Mouse (Mus musculus) heart, embryonic 10.5 days (tissue): ENCODE measurements around the gene Tceal5. TPM values are rescaled to one million over a fixed set of nuclear protein-coding genes. Genes with fewer than 3 reads are reported as not detected.

Experiments
- DNase-seq: peaks from one replicate; pipeline ENCODE4 v3.0.0-alpha.2; 2017; ENCODE audit warnings: low spot score
- H3K27ac ChIP-seq: fragments of 300-500 bp; sonication (generic); 2 replicates; pipeline ENCODE4 v1.5.1; 2016; ENCODE audit warnings: mild to moderate bottlenecking
- H3K27me3 ChIP-seq: fragments of 300-500 bp; sonication (generic); 2 replicates; pipeline ENCODE4 v1.6.1; 2016; ENCODE audit warnings: mild to moderate bottlenecking; ENCODE audit not compliant: poor library complexity, insufficient read depth, severe bottlenecking
- H3K36me3 ChIP-seq: fragments of 300-500 bp; sonication (generic); 2 replicates; pipeline ENCODE4 v1.6.1; 2016; ENCODE audit warnings: mild to moderate bottlenecking, moderate library complexity
- H3K4me1 ChIP-seq: fragments of 300-500 bp; sonication (generic); 2 replicates; pipeline ENCODE4 v1.6.1; 2016; ENCODE audit warnings: mild to moderate bottlenecking
- H3K4me3 ChIP-seq: fragments of 300-500 bp; sonication (generic); 2 replicates; pipeline ENCODE4 v1.5.1; 2016; ENCODE audit warnings: mild to moderate bottlenecking, moderate library complexity
- H3K9me3 ChIP-seq: fragments of 300-500 bp; sonication (generic); 2 replicates; pipeline ENCODE4 v1.6.1; 2016; ENCODE audit warnings: mild to moderate bottlenecking, moderate library complexity
- WGBS: fragments of 180-500 bp; shearing (Covaris S2); methylation state at CpG from one replicate; pipeline ENCODE4 v1.1.7; 2016; 5-methylcytosine and 5-hydroxymethylcytosine counted together
- polyA plus RNA-seq: library from polyadenylated mRNA; unstranded; fragments of >200 nt; fragmentation: Nextera tagmentation; extraction: Ambion mirVana; gene quantifications from 2 replicates; pipeline ENCODE4 v1.2.1, GENCODE M21; 2016

The Tceal5 gene
- polyA plus RNA-seq, 1 experiment from 2014 or later = 11.1 TPM

GRCm38 (mm10) chrX:136213396-136213795 lies 9.7 kb upstream of the Tceal5 start:
- no peaks in the 10 kb centered on the region for H3K27me3 ChIP-seq
- H3K27ac ChIP-seq = no peak overlapping the region
- no peak overlapping the region for H3K4me3 ChIP-seq
- H3K36me3 ChIP-seq = no peaks in the 10 kb centered on the region
- DNase-seq = no peak
- WGBS = 46% methylated on average over 2 of the region's 2 CpGs
- no peaks in the 10 kb centered on the region for H3K9me3 ChIP-seq
- H3K4me1 ChIP-seq = no peaks in the 10 kb centered on the region

- H3K27ac ChIP-seq = no peak overlapping the region
- no peaks in the 10 kb centered on the region for H3K27me3 ChIP-seq
- 70% methylated on average over 6 of the region's 6 CpGs for WGBS
- H3K4me3 ChIP-seq = no peak overlapping the region
- no peaks in the 10 kb centered on the region for H3K36me3 ChIP-seq
- no peak for DNase-seq
- H3K4me1 ChIP-seq = no peaks in the 10 kb centered on the region
- H3K9me3 ChIP-seq = no peaks in the 10 kb centered on the region
Observed at GRCm38 (mm10) chrX:136204406-136204805, 730 bp upstream of the Tceal5 start.

GRCm38 (mm10) chrX:136203257-136203656 lies 419 bp downstream of the Tceal5 start:
- Histone ChIP-seq H3K9me3 (no peaks in the 10 kb centered on the region), H3K4me1 (no peaks in the 10 kb centered on the region), H3K27me3 (no peaks in the 10 kb centered on the region), H3K36me3 (no peaks in the 10 kb centered on the region), H3K4me3 (peak overlapping the region; percentile 57), H3K27ac (peak overlapping the region; percentile 73)
- peak; percentile 74 for DNase-seq
- WGBS = 24% methylated on average over 7 of the region's 7 CpGs

- no peak for DNase-seq
- WGBS = 63% methylated on average over 1 of the region's 1 CpGs
Observed at GRCm38 (mm10) chrX:136196873-136197272, 6.8 kb downstream of the Tceal5 start.

DNA sequence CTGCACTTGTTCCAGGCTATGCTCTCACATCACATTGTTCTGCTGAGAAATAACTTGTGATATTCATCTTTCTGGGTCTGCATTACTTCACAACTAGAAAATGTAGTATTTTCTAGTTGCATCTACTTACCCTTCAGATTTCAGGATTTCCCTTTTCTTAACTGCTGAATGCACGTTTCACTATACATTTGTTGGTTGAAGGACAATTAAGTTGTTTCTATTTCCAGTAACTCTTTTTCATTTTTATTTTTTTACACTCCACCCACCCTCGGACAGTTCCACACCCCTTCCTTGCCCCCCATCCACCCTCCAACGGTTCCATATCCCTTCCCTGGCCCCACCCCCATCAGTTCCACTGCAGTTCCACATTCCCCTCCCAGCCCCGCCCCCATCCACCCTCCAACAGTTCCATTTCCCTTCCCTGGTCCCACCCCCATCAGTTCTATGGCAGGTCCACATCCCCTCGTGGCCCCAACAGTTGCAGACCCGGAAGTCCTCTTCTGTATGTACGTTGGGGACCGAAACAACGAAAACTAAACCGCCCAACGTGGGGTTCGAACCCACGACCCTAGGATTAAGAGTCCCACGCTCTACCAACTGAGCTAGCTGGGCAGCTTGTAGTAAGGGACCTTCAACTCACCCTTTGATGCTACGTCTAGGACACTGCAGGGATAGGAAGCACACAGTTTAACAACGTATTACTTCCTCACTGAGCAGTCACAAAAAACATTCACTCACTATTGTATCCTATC lies 8.3 kb downstream of the Tceal5 start:
- Histone ChIP-seq H3K27me3 (no peaks in the 10 kb centered on the region), H3K27ac (no peak overlapping the region), H3K9me3 (no peaks in the 10 kb centered on the region), H3K4me1 (no peaks in the 10 kb centered on the region), H3K4me3 (no peak overlapping the region), H3K36me3 (no peaks in the 10 kb centered on the region)
- WGBS = 81% methylated on average over 16 of the region's 16 CpGs
- no peak for DNase-seq

More at GRCm38 (mm10) chrX:136196873-136197272, 6.8 kb downstream of the Tceal5 start:
- Histone ChIP-seq H3K36me3 (no peaks in the 10 kb centered on the region), H3K9me3 (no peaks in the 10 kb centered on the region), H3K27me3 (no peaks in the 10 kb centered on the region), H3K4me1 (no peaks in the 10 kb centered on the region), H3K4me3 (no peak overlapping the region), H3K27ac (no peak overlapping the region)

GRCm38 (mm10) chrX:136183107-136183506 lies 20.6 kb downstream of the Tceal5 start:
- no peak overlapping the region for H3K4me3 ChIP-seq
- H3K27me3 ChIP-seq = no peaks in the 10 kb centered on the region
- no peak for DNase-seq
- 75% methylated on average over 1 of the region's 1 CpGs for WGBS
- H3K9me3 ChIP-seq = no peaks in the 10 kb centered on the region
- no peaks in the 10 kb centered on the region for H3K4me1 ChIP-seq
- H3K27ac ChIP-seq = no peak overlapping the region
- H3K36me3 ChIP-seq = no peaks in the 10 kb centered on the region

DNA sequence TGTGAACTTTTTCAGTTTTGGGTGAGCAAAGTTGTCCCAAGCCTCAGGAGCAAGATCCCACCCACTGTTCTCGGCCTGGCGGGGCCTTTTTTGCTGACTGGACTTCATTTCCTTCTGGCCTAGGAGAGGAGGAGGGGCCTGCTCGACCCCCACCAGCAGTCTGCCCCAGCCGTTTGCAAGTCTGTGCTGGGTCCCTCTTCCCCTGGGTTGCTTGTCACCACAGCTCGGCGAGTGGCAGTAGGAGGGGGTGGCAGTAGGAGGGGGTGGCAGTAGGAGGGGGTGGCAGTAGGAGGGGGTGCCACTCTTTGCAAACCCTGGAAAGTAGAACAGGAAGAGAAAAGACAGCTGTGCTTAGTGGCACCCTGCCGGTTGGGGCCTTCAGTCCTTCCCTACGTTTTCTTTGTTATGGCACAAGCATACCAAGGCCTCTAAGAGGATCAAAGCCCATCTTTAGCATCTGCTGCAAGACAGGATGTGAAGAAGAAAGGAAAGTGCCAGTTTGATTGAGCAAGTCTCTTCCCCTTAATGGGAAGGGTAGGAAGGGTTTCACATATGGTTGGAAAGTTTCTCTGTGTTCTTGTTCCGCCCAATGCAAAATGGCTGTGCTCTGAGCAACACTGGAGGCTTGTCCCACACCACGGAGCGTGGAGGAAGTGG lies 22.7 kb downstream of the Tceal5 start:
- Histone ChIP-seq H3K27me3 (0 out of 2 replicates have a peak, but pooled peaks cover 2% of the 10 kb centered on the region), H3K27ac (peak overlapping the region; percentile 47), H3K9me3 (no peaks in the 10 kb centered on the region)

DNA sequence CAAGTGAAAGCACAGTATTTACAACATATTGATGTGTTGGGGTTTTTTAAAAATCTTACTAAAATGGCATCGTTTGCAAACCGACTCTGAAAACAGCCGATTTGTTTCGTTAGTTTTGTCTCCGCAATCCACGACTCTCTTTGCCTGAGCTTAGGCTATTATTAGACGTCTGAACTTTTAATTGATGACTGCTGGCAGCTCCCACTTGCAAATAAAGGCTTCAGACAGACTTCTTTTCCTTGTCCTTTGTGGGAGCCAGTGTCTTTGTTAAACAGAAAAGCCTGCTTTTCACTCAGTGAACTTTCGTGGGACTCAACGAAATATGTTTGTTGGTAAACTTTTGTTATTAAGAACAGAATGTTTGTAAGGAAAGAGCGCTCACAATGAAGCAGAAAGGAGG lies 30.9 kb downstream of the Tceal5 start:
- 0 out of 2 replicates have a peak, but pooled peaks cover 3% of the 10 kb centered on the region for H3K27me3 ChIP-seq
- 27% methylated on average over 10 of the region's 10 CpGs for WGBS
- no peaks in the 10 kb centered on the region for H3K4me1 ChIP-seq
- peak overlapping the region; percentile 65 for H3K4me3 ChIP-seq
- no peaks in the 10 kb centered on the region for H3K9me3 ChIP-seq
- no peaks in the 10 kb centered on the region for H3K36me3 ChIP-seq
- no peak for DNase-seq
- H3K27ac ChIP-seq = peak overlapping the region; percentile 90

More for the DNA sequence above, 22.7 kb downstream of the Tceal5 start:
- WGBS = 20% methylated on average over 11 of the region's 11 CpGs
- no peaks in the 10 kb centered on the region for H3K36me3 ChIP-seq
- H3K4me3 ChIP-seq = no peak overlapping the region
- H3K4me1 ChIP-seq = no peaks in the 10 kb centered on the region
- DNase-seq = no peak

DNA sequence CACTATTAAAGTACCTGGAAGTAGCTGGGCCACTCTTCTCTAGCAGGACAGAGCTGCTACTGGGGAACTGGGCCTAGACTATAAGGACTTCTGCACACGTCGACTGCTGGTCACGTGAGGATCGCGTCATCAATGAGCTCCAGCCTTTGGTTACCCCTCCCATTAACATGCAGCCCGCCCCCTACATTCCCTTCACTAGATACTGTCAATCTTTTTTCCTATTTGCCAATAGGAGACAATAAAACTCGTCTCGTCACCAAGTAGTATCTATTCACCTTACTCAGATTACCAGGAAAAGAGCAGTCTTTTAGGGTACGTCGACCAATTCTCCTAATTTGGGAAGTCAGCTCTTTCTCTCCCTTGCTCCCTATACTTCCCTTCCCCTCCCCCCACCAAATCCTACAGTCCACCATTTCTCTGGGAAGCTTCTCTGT lies 31.5 kb downstream of the Tceal5 start, which contains the start of gene Tceal8:
Tceal8 (minus strand) TSS at position 225 of the 434 bp plus-strand sequence.
- 0 out of 2 replicates have a peak, but pooled peaks cover 3% of the 10 kb centered on the region for H3K27me3 ChIP-seq

DNA sequence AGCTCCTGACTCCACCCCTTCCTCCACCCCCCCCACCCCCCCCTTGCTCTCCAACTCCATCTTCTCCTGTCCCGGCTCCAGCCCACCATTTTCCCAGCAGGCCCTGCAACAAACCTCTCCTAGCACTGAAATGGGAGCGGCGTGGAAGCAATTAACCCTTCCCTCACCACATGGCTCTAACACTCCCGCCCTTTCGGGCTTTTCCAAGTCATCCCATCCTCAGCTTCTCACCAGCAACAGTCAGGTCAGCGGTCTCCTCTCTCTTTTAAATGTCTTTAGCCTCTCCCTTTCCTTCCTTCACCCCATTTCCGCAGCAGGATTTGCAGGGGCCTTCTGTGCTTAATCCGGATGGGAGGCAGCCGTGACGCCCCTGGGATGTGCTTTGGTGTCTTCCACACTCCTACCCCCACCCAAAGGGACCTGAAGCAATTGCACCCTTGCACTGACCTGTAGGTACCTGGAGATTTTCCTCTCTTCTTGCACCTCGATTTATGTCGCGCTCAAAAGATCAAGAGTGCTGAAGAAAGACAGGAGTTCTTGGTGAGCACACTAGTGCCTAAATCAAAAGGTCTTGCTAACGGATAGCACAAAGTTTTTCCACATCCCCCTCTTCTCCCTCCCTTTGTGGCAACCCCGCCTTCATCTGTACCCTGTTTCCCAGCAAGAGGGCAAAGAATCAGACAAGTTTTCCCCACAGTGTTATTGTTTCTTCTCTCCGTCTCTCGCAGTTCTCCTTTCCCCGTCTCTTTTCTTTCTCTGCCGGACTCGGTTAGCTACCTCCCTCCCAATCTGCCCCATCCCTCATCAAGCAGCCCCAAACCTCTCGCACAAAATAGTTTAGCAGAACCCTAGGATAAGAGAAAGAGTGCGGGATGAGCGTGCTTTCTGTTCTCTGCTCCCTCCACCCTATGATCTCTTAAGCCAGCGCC lies 32.2 kb downstream of the Tceal5 start:
- peak; percentile 84 for DNase-seq
- Histone ChIP-seq H3K36me3 (no peaks in the 10 kb centered on the region), H3K27ac (peak overlapping the region; percentile 90), H3K4me1 (no peaks in the 10 kb centered on the region), H3K9me3 (no peaks in the 10 kb centered on the region), H3K4me3 (peak overlapping the region; percentile 65), H3K27me3 (0 out of 2 replicates have a peak, but pooled peaks cover 3% of the 10 kb centered on the region)
- WGBS = 20% methylated on average over 24 of the region's 24 CpGs

More for the DNA sequence above, 31.5 kb downstream of the Tceal5 start, which contains the start of gene Tceal8:
- Histone ChIP-seq H3K4me3 (peak within 1 kb of the TSS; percentile 65), H3K36me3 (no peaks in the 10 kb centered on the region), H3K4me1 (no peaks in the 10 kb centered on the region), H3K27ac (peak within 1 kb of the TSS; percentile 90), H3K9me3 (no peaks in the 10 kb centered on the region)
- 9% methylated on average over 10 of the region's 10 CpGs for WGBS
- DNase-seq = peak; percentile 94

DNA sequence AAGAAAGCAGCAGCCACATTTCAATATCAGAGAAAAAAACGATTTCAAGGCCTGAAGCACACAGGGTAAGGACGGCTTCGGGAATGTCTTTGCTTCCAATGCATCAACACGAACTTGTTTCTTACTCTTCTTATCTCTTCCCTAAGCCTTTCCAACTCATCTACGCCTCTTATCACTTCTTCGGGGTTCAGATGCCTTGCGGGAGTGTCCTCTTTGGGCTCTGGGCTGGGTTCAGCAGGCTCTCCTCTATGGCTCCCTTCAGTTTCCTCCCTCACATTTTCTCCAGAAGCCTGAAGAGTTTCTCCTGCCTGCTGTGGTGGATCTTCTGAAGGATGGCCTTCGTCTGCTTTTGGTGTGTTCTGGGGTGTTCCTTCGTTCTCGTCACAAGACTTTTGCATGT lies 33.1 kb downstream of the Tceal5 start:
- H3K27me3 ChIP-seq = no peaks in the 10 kb centered on the region
- DNase-seq = no peak
- peak overlapping the region; percentile 90; the same call in 1 of the 2 replicates for H3K27ac ChIP-seq
- 40% methylated on average over 10 of the region's 10 CpGs for WGBS
- H3K36me3 ChIP-seq = no peaks in the 10 kb centered on the region
- H3K4me3 ChIP-seq = peak overlapping the region; percentile 65
- no peaks in the 10 kb centered on the region for H3K9me3 ChIP-seq
- H3K4me1 ChIP-seq = no peaks in the 10 kb centered on the region
